Mouse (Mus musculus): ENCODE results near the gene Pcgf6. TPM values are rescaled to one million over a fixed set of nuclear protein-coding genes. Genes with fewer than 3 reads are reported as not detected.
"Not testable (repeated sequence)": the region's sequence is repeated elsewhere in the genome, so short reads cannot be mapped to it uniquely, and the experiment has no call there.

The Pcgf6 gene
- polyA plus RNA-seq, 1 experiment from 2014 or later, result 36.4 TPM

DNA sequence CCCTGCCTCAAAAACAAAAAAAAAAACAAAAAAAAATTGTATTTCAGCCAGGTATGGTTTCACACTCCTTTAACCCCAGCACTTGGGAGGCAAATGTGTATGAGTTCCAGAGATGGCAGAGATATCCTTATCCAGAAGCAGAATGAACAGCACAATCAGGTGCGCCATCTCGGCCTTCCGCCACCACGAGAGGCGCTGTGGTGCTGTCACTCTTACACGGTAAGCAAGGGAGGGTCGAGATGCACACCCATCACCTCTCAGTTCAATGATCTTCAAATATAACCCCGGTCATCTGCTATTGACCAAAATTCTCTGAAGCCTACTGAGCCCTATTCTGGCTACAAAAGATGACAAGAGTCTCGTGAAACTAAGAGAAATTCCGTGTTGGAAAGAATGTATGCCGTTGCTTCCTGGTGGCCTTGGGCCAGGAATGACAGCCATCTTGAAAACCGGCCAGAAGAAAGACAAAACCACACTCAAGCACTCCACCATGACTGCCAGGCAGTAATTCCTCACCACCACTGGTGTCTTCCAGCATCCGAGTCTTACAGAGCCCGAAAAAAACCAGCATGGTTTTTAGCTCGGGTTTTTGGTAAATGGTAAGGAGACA lies 38.1 kb downstream of the Pcgf6 start:
- Histone ChIP-seq H3K4me1 (ENCODE audit: control insufficient read depth, insufficient read depth, low read length) (peaks cover 9% of the 10 kb centered on the region), H3K4me2 (replicated peaks; ENCODE audit: low read depth, low read length) (no peak overlapping the region), H3K27me3 (ENCODE audit: control insufficient read depth, insufficient read depth, low read length) (peaks cover 47% of the 10 kb centered on the region), H3K36me3 (ENCODE audit: control insufficient read depth, insufficient read depth, low read length) (no peaks in the 10 kb centered on the region), H3K27ac (ENCODE audit: low read depth, low read length) (no peak overlapping the region), H3K9ac (ENCODE audit: low read depth, low read length) (no peak overlapping the region), H3K4me3 (ENCODE audit: low read length) (no peak overlapping the region), H3K9me3 (ENCODE audit: control insufficient read depth, low read length) (no peaks in the 10 kb centered on the region)
- 90% methylated on average over 15 of the region's 15 CpGs for WGBS
- ATAC-seq (ENCODE audit: low FRiP score, low TSS enrichment), result no peak

DNA sequence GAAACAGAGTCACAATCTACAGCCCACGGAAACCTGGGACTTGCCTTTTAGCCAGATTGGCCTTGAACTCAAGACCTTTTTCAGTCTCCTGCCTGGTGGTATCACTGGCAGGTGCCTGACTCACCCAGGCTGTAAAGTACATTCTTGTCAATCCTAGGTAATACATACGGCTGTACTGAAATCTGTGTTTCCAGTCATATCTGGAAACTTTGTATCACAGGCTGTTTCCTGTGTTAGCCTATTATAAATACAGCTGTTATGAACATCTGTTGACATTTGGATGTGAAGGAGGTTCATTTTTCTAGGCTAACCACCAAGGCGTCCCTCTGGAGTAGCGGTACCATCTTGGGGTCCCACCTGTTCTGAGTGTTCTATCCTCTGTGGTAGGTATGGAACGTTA lies 40.8 kb downstream of the Pcgf6 start:
- Histone ChIP-seq H3K4me2 (replicated peaks; ENCODE audit: low read depth, low read length) (no peak overlapping the region), H3K9me3 (ENCODE audit: control insufficient read depth, low read length) (no peaks in the 10 kb centered on the region), H3K36me3 (ENCODE audit: control insufficient read depth, insufficient read depth, low read length) (no peaks in the 10 kb centered on the region), H3K27me3 (ENCODE audit: control insufficient read depth, insufficient read depth, low read length) (peaks cover 27% of the 10 kb centered on the region), H3K27ac (ENCODE audit: low read depth, low read length) (no peak overlapping the region), H3K9ac (ENCODE audit: low read depth, low read length) (no peak overlapping the region), H3K4me3 (ENCODE audit: low read length) (no peak overlapping the region), H3K4me1 (ENCODE audit: control insufficient read depth, insufficient read depth, low read length) (peaks cover 5% of the 10 kb centered on the region)
- ATAC-seq (ENCODE audit: low FRiP score, low TSS enrichment), result no peak
- WGBS, result 88% methylated on average over 5 of the region's 5 CpGs

DNA sequence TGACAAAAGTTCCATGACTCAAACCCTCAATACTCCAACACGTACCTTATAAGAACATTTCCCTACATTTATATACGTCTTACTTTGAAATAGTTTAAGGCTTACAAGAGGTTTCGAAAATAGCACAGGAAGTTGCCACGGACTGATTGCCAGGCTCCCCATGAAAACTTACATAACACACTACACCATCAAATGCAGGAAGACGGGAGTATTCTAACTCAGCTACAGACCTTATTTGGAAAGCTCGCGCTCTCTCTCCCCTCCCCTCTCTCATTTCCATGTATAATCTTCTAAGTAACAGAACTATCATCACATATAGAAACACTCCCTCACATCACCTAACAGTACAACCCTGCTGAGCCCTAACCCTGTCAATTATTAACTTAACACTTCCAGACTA lies 41.3 kb downstream of the Pcgf6 start:
- Histone ChIP-seq H3K36me3 (ENCODE audit: control insufficient read depth, insufficient read depth, low read length) (no peaks in the 10 kb centered on the region), H3K4me3 (ENCODE audit: low read length) (no peak overlapping the region), H3K4me2 (replicated peaks; ENCODE audit: low read depth, low read length) (no peak overlapping the region), H3K27me3 (ENCODE audit: control insufficient read depth, insufficient read depth, low read length) (peaks cover 21% of the 10 kb centered on the region), H3K4me1 (ENCODE audit: control insufficient read depth, insufficient read depth, low read length) (peaks cover 4% of the 10 kb centered on the region), H3K9me3 (ENCODE audit: control insufficient read depth, low read length) (no peaks in the 10 kb centered on the region), H3K9ac (ENCODE audit: low read depth, low read length) (no peak overlapping the region), H3K27ac (ENCODE audit: low read depth, low read length) (no peak overlapping the region)
- ATAC-seq (ENCODE audit: low FRiP score, low TSS enrichment), result no peak
- WGBS, result 86% methylated on average over 7 of the region's 7 CpGs

DNA sequence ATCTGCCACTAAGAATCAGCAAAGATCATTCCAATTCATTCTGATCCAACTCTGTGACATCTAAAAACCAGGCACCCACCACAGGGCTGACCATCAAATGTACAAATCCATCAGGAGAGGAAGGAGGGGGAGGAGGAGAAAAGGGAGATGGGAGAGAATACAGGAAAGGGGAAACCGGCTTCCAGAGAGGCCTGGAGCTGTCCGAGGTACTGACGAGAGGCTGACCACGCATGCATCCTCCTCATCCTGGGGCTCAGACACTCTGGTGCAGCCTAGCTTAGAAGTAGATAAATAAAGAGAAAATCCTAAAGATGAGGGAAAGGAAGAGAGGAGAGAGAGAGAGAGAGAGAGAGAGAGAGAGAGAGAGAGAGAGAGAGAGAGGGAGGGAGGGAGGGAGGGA lies 44.4 kb downstream of the Pcgf6 start:
- 0% methylated on average over 4 of the region's 4 CpGs for WGBS
- no peak overlapping the region for H3K4me2 ChIP-seq (replicated peaks; ENCODE audit: low read depth, low read length)
- no peak for ATAC-seq (ENCODE audit: low FRiP score, low TSS enrichment)

DNA sequence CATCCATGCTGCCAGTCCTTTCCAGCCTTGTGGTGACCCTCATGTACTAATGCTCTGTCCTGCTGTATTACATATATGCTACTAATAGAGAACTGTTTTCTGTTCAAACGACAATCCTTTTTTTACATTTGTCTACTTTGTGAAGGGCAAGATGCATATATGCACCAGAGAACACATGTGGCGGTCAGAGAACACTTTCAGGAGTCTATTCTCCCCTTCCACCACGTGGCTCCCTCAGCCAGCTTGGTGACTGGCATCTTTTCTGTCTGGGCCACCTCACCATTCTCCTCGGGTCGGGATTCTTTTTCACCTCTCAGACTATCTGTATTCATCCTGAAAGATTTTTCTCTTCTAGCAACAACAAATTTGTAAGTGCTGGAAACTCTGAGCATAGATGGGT lies 44.8 kb downstream of the Pcgf6 start:
- Histone ChIP-seq H3K27me3 (ENCODE audit: control insufficient read depth, insufficient read depth, low read length) (no peaks in the 10 kb centered on the region), H3K4me1 (ENCODE audit: control insufficient read depth, insufficient read depth, low read length) (no peaks in the 10 kb centered on the region), H3K4me3 (ENCODE audit: low read length) (no peak overlapping the region), H3K9me3 (ENCODE audit: control insufficient read depth, low read length) (no peaks in the 10 kb centered on the region), H3K36me3 (ENCODE audit: control insufficient read depth, insufficient read depth, low read length) (no peaks in the 10 kb centered on the region), H3K27ac (ENCODE audit: low read depth, low read length) (no peak overlapping the region), H3K9ac (ENCODE audit: low read depth, low read length) (no peak overlapping the region), H3K4me2 (replicated peaks; ENCODE audit: low read depth, low read length) (no peak overlapping the region)
- no peak for ATAC-seq (ENCODE audit: low FRiP score, low TSS enrichment)
- WGBS, result 69% methylated on average over 5 of the region's 5 CpGs

More for the DNA sequence above, 44.4 kb downstream of the Pcgf6 start:
- H3K4me1 ChIP-seq (ENCODE audit: control insufficient read depth, insufficient read depth, low read length), result no peaks in the 10 kb centered on the region
- no peaks in the 10 kb centered on the region for H3K9me3 ChIP-seq (ENCODE audit: control insufficient read depth, low read length)
- H3K27me3 ChIP-seq (ENCODE audit: control insufficient read depth, insufficient read depth, low read length), result no peaks in the 10 kb centered on the region
- no peak overlapping the region for H3K9ac ChIP-seq (ENCODE audit: low read depth, low read length)
- no peak overlapping the region for H3K4me3 ChIP-seq (ENCODE audit: low read length)
- H3K27ac ChIP-seq (ENCODE audit: low read depth, low read length), result no peak overlapping the region
- no peaks in the 10 kb centered on the region for H3K36me3 ChIP-seq (ENCODE audit: control insufficient read depth, insufficient read depth, low read length)

DNA sequence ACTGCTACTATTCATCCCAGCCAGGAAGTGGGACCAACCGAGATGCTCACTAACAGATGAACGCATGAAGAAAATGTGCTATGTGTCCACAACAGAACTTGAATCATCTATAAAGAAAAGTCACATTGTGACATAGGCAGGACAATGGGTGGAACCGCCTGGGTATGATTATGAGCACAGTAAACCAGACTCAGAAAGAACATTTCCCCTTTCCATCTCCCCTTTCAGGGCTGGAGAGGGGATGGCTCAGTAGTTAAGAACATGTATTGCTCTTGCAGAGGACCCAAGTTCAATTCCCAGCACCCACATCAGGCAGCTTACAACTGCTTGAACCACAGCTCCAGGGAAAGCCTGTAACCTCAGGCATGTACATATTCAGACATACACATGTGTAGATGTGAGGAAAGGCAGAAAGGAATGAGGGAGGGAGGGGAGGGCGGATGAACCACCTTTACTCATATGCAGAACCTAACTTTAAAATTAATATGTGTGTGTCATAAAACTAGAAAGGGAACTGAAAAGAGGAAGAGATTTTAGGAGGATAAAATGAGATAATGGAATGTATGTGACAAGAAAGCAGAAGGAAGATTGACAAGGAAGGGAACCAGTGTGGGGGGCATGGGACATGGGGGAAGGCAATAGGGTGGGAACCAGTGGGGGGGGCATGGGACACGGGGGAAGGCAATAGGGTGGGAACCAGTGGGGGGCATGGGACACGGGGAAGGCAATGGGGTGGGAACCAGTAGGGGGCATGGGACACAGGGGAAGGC lies 46.8 kb downstream of the Pcgf6 start:
- no peak overlapping the region for H3K9ac ChIP-seq (ENCODE audit: low read depth, low read length)
- H3K9me3 ChIP-seq (ENCODE audit: control insufficient read depth, low read length), result no peaks in the 10 kb centered on the region
- H3K27ac ChIP-seq (ENCODE audit: low read depth, low read length), result no peak overlapping the region
- no peaks in the 10 kb centered on the region for H3K27me3 ChIP-seq (ENCODE audit: control insufficient read depth, insufficient read depth, low read length)
- no peak overlapping the region for H3K4me2 ChIP-seq (replicated peaks; ENCODE audit: low read depth, low read length)
- ATAC-seq (ENCODE audit: low FRiP score, low TSS enrichment), result no peak
- no peak overlapping the region for H3K4me3 ChIP-seq (ENCODE audit: low read length)
- no peaks in the 10 kb centered on the region for H3K4me1 ChIP-seq (ENCODE audit: control insufficient read depth, insufficient read depth, low read length)
- 82% methylated on average over 6 of the region's 6 CpGs for WGBS
- no peaks in the 10 kb centered on the region for H3K36me3 ChIP-seq (ENCODE audit: control insufficient read depth, insufficient read depth, low read length)

DNA sequence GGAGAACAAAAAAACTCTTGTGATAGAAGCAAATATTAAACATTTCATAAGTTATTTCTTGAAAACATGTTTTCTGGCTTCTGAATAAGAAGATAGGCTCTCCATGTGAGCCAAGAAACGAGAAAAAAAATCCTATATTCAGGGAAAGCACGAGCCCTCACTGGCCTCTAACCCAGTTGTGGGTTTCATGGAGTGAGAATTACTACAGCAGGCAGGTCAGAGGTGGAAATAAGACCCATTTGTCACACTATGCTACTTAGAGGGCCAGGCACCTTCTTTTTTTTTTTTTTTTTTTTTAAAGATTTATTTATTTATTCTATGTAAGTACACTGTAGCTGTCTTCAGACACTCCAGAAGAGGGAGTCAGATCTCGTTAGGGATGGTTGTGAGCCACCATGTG lies 50.3 kb downstream of the Pcgf6 start:
- H3K27me3 ChIP-seq (ENCODE audit: control insufficient read depth, insufficient read depth, low read length); H3K27ac ChIP-seq (ENCODE audit: low read depth, low read length); H3K9ac ChIP-seq (ENCODE audit: low read depth, low read length); H3K9me3 ChIP-seq (ENCODE audit: control insufficient read depth, low read length); H3K36me3 ChIP-seq (ENCODE audit: control insufficient read depth, insufficient read depth, low read length); H3K4me2 ChIP-seq (replicated peaks; ENCODE audit: low read depth, low read length); H3K4me1 ChIP-seq (ENCODE audit: control insufficient read depth, insufficient read depth, low read length); ATAC-seq (ENCODE audit: low FRiP score, low TSS enrichment); H3K4me3 ChIP-seq (ENCODE audit: low read length): not testable (repeated sequence)
- 72% methylated on average over 2 of the region's 3 CpGs for WGBS

DNA sequence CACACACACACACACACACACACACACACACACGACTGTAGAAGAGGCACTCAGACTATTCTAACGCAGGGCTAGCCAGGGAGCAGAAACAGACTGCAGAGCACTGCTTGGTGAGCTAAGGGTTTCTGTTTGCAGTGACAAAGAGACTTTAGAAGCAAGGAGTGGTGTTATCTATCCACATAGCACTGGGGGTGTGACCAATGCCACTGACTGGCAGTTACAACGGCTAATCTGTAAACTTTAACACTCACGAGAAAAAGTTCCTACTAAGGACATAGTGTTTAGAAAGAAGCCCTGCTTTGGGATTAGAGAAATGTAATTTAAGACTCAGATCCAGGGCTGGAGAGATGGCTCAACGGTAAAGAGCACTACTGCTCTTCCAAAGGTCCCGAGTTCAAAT lies 51.0 kb downstream of the Pcgf6 start:
- H3K4me3 ChIP-seq (ENCODE audit: low read length), result no peak overlapping the region
- H3K27ac ChIP-seq (ENCODE audit: low read depth, low read length), result no peak overlapping the region
- WGBS, result 86% methylated on average over 6 of the region's 6 CpGs
- H3K27me3 ChIP-seq (ENCODE audit: control insufficient read depth, insufficient read depth, low read length), result no peaks in the 10 kb centered on the region
- no peak for ATAC-seq (ENCODE audit: low FRiP score, low TSS enrichment)
- no peak overlapping the region for H3K9ac ChIP-seq (ENCODE audit: low read depth, low read length)
- H3K36me3 ChIP-seq (ENCODE audit: control insufficient read depth, insufficient read depth, low read length), result no peaks in the 10 kb centered on the region
- H3K9me3 ChIP-seq (ENCODE audit: control insufficient read depth, low read length), result no peaks in the 10 kb centered on the region
- no peaks in the 10 kb centered on the region for H3K4me1 ChIP-seq (ENCODE audit: control insufficient read depth, insufficient read depth, low read length)
- no peak overlapping the region for H3K4me2 ChIP-seq (replicated peaks; ENCODE audit: low read depth, low read length)

DNA sequence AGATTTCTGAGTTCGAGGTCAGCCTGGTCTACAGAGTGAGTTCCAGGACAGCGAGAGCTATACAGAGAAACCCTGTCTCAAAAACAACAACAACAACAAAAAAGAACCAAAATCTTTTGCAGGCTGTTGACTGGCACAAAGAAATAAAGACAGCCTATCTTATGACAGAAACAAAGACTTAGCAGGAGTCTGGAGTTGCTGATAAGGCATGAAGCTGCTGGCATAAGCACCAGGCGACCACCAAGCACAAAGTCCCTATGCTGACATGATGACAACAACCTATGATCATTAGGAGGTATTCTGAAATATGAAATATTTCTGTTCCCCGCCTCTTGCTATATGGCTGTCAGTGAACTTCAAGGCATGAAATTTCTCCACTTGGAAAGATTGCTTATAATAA lies 51.8 kb downstream of the Pcgf6 start:
- no peak overlapping the region for H3K4me2 ChIP-seq (replicated peaks; ENCODE audit: low read depth, low read length)
- no peak for ATAC-seq (ENCODE audit: low FRiP score, low TSS enrichment)
- no peak overlapping the region for H3K4me3 ChIP-seq (ENCODE audit: low read length)
- WGBS, result 84% methylated on average over 4 of the region's 4 CpGs
- no peaks in the 10 kb centered on the region for H3K9me3 ChIP-seq (ENCODE audit: control insufficient read depth, low read length)
- H3K9ac ChIP-seq (ENCODE audit: low read depth, low read length), result no peak overlapping the region
- no peaks in the 10 kb centered on the region for H3K27me3 ChIP-seq (ENCODE audit: control insufficient read depth, insufficient read depth, low read length)
- no peak overlapping the region for H3K27ac ChIP-seq (ENCODE audit: low read depth, low read length)
- no peaks in the 10 kb centered on the region for H3K4me1 ChIP-seq (ENCODE audit: control insufficient read depth, insufficient read depth, low read length)
- H3K36me3 ChIP-seq (ENCODE audit: control insufficient read depth, insufficient read depth, low read length), result no peaks in the 10 kb centered on the region

Data from kidney, embryonic 14.5 days (tissue).